Mouse (Mus musculus): ENCODE measurements around the gene Stat4. TPM values are rescaled to one million over a fixed set of nuclear protein-coding genes. Genes with fewer than 3 reads are reported as not detected.

The Stat4 gene
- polyA plus RNA-seq, 1 experiment = not detected

- no peak overlapping the region for H3K27ac ChIP-seq (ENCODE audit: insufficient read depth, low read depth, low read length)
- H3K4me1 ChIP-seq (ENCODE audit: control insufficient read depth, insufficient read depth, low read length) = peaks cover 2% of the 10 kb centered on the region; the same call in 1 of the 2 replicates
- TF ChIP-seq POLR2A (IDR thresholded peaks at IDR 0.05; ENCODE audit: insufficient read depth, low read depth, low read length) (no peak), CTCF (IDR thresholded peaks at IDR 0.05; ENCODE audit: insufficient read depth, low read depth, low read length) (no peak)
- H3K4me3 ChIP-seq (ENCODE audit: insufficient read depth, low read depth, low read length) = no peak overlapping the region
Measured at GRCm38 (mm10) chr1:52012231-52012630, 25.3 kb downstream of the Stat4 start.

GRCm38 (mm10) chr1:52012757-52013156 is 25.8 kb downstream of the Stat4 start:
- no peak overlapping the region for H3K27ac ChIP-seq (ENCODE audit: insufficient read depth, low read depth, low read length)
- no peak overlapping the region for H3K4me3 ChIP-seq (ENCODE audit: insufficient read depth, low read depth, low read length)
- WGBS = 53% methylated on average over 7 of the region's 7 CpGs
- H3K4me1 ChIP-seq (ENCODE audit: control insufficient read depth, insufficient read depth, low read length) = peaks cover 2% of the 10 kb centered on the region; the same call in 1 of the 2 replicates
- TF ChIP-seq CTCF (IDR thresholded peaks at IDR 0.05; ENCODE audit: insufficient read depth, low read depth, low read length) (no peak), POLR2A (IDR thresholded peaks at IDR 0.05; ENCODE audit: insufficient read depth, low read depth, low read length) (no peak)

DNA sequence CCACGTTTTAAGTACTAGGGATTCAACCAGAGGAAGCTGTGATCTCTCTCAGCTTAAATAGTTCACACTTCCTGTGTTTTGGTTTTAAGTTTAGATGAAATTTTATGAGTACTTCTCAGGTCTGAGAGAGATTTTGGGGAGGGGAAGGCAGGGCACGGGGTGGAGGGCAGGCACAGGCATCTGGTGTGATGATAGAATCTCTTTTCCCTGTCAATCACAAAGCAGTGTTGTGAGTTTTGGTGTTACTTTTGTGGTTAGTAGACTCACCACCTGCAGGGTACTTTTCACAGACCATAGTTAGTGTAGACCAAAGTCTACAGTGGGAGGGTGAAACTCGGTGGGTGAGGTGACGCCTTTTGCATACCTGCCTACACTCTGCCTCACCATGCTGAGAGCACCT is 32.7 kb downstream of the Stat4 start:
- WGBS = 79% methylated on average over 4 of the region's 4 CpGs

DNA sequence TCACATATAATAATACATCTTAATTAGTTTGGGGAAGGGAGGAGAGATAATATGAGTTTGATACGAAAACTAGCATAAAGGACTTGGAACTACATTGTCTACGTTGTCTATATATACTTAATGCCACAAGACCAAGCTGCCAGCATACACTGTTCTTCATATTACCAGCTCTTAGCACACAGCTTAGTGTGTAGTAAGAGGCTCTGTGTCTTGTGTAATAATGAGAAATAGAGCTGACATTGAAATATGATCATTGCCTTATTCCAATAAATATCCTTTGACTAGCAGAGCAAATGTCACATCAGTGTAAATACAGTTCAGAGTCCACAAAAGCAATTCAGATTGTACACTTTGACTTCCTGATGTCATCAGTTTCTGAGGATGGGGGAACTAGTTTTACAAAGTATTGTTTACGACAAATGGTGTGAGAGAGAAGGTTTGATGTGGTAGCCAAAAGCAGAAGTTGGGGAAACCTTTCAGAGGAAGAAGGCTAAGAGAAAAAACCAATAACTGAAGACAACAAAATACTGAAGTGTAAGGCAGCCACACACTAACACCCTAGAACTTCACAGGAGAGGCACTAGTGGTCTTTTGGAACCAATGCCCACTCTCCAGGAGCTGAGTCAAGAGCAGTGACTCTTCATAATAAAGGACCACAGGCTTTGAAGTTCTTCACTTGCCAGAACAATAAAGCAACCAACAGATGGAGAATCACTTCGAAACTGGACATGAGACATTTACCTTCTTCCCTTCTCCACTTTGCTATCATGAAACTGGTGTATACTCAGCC is 35.2 kb downstream of the Stat4 start:
- 90% methylated on average over 4 of the region's 4 CpGs for WGBS
- no peak overlapping the region for H3K4me3 ChIP-seq (ENCODE audit: insufficient read depth, low read depth, low read length)
- TF ChIP-seq CTCF (IDR thresholded peaks at IDR 0.05; ENCODE audit: insufficient read depth, low read depth, low read length) (no peak), POLR2A (IDR thresholded peaks at IDR 0.05; ENCODE audit: insufficient read depth, low read depth, low read length) (no peak)
- no peak overlapping the region for H3K27ac ChIP-seq (ENCODE audit: insufficient read depth, low read depth, low read length)
- H3K4me1 ChIP-seq (ENCODE audit: control insufficient read depth, insufficient read depth, low read length) = no peaks in the 10 kb centered on the region

More for the DNA sequence above, 32.7 kb downstream of the Stat4 start:
- Histone ChIP-seq H3K4me3 (ENCODE audit: insufficient read depth, low read depth, low read length) (no peak overlapping the region), H3K27ac (ENCODE audit: insufficient read depth, low read depth, low read length) (no peak overlapping the region), H3K4me1 (ENCODE audit: control insufficient read depth, insufficient read depth, low read length) (no peaks in the 10 kb centered on the region)
- no peak for TF ChIP-seq POLR2A (IDR thresholded peaks at IDR 0.05; ENCODE audit: insufficient read depth, low read depth, low read length)
- no peak for TF ChIP-seq CTCF (IDR thresholded peaks at IDR 0.05; ENCODE audit: insufficient read depth, low read depth, low read length)

DNA sequence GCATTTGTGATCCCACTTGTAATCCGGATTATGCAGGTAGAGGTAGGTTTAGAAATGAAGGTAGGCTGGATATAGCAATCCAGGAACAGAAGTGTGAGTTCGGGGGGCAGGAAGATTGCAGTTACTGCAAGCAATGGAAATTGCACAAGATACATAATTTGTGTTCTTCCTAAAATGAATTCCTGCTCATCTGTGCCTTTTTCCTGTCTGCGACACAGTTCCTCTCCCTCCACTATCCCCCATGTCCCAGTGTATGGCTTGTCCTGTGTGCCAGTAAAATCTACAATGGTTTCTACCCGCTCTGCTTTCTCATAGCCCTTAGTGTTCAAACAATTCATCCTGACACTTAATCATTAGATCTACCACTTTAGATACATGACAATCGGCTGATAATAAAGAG is 41.7 kb downstream of the Stat4 start:
- 93% methylated on average over 5 of the region's 5 CpGs for WGBS
- H3K4me1 ChIP-seq (ENCODE audit: control insufficient read depth, insufficient read depth, low read length) = no peaks in the 10 kb centered on the region
- no peak overlapping the region for H3K27ac ChIP-seq (ENCODE audit: insufficient read depth, low read depth, low read length)

GRCm38 (mm10) chr1:52034816-52035752 is 48.1 kb downstream of the Stat4 start:
- H3K4me3 ChIP-seq (ENCODE audit: insufficient read depth, low read depth, low read length) = no peak overlapping the region
- H3K4me1 ChIP-seq (ENCODE audit: control insufficient read depth, insufficient read depth, low read length) = no peaks in the 10 kb centered on the region
- TF ChIP-seq POLR2A (IDR thresholded peaks at IDR 0.05; ENCODE audit: insufficient read depth, low read depth, low read length) (no peak), CTCF (IDR thresholded peaks at IDR 0.05; ENCODE audit: insufficient read depth, low read depth, low read length) (no peak)
- WGBS = 89% methylated on average over 12 of the region's 12 CpGs
- H3K27ac ChIP-seq (ENCODE audit: insufficient read depth, low read depth, low read length) = no peak overlapping the region

More for the DNA sequence above, 41.7 kb downstream of the Stat4 start:
- no peak overlapping the region for H3K4me3 ChIP-seq (ENCODE audit: insufficient read depth, low read depth, low read length)
- TF ChIP-seq CTCF (IDR thresholded peaks at IDR 0.05; ENCODE audit: insufficient read depth, low read depth, low read length) (no peak), POLR2A (IDR thresholded peaks at IDR 0.05; ENCODE audit: insufficient read depth, low read depth, low read length) (no peak)

DNA sequence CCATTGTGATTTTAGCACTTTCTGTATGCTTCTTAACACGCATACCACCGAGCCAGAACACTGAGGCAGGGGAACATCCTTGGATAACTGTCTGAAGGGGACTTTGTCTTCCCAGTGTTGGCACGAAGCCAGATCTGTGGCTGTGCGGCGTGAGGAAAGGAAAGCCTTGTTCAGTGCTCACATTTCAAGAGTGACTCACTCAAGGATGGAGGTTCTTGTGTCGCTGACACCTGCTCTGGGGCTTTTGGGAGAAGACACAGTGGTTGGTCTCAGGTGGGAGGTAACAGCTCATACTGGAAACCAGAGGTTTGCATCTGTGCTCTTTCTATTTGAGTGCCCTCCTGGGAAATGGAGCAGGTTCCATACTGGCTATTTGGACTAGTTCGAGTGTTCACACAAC is 52.2 kb downstream of the Stat4 start:
- no peak for TF ChIP-seq POLR2A (IDR thresholded peaks at IDR 0.05; ENCODE audit: insufficient read depth, low read depth, low read length)
- TF ChIP-seq CTCF (IDR thresholded peaks at IDR 0.05; ENCODE audit: insufficient read depth, low read depth, low read length) = no peak
- Histone ChIP-seq H3K4me3 (ENCODE audit: insufficient read depth, low read depth, low read length) (no peak overlapping the region), H3K27ac (ENCODE audit: insufficient read depth, low read depth, low read length) (no peak overlapping the region), H3K4me1 (ENCODE audit: control insufficient read depth, insufficient read depth, low read length) (no peaks in the 10 kb centered on the region)
- WGBS = 36% methylated on average over 7 of the region's 7 CpGs

DNA sequence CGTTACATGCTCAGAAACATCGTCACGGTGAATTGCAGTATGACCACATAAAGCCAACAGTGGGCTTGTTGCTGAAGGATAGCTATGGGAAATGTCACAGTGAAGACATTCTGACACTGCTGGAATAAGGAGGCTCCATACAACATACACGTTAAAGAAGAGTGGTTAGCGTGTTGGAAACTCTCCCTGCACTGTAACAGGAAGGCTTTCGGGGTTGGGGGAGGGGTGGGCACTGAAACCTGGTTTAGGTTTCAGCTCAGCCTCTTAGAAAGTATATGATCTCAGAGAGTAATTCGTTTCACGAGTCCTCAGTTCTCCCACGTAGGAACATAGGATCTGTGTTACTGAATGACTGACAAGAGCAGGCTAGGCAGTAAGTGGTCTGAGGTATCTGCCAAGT is 52.7 kb downstream of the Stat4 start:
- H3K4me1 ChIP-seq (ENCODE audit: control insufficient read depth, insufficient read depth, low read length) = no peaks in the 10 kb centered on the region
- TF ChIP-seq POLR2A (IDR thresholded peaks at IDR 0.05; ENCODE audit: insufficient read depth, low read depth, low read length) (no peak), CTCF (IDR thresholded peaks at IDR 0.05; ENCODE audit: insufficient read depth, low read depth, low read length) (no peak)
- no peak overlapping the region for H3K4me3 ChIP-seq (ENCODE audit: insufficient read depth, low read depth, low read length)
- H3K27ac ChIP-seq (ENCODE audit: insufficient read depth, low read depth, low read length) = no peak overlapping the region
- WGBS = 85% methylated on average over 9 of the region's 9 CpGs

Data from olfactory bulb, adult 2 months (tissue).